Mouse (Mus musculus): ENCODE results near the gene Ptprq.

Gene Ptprq

DNA sequence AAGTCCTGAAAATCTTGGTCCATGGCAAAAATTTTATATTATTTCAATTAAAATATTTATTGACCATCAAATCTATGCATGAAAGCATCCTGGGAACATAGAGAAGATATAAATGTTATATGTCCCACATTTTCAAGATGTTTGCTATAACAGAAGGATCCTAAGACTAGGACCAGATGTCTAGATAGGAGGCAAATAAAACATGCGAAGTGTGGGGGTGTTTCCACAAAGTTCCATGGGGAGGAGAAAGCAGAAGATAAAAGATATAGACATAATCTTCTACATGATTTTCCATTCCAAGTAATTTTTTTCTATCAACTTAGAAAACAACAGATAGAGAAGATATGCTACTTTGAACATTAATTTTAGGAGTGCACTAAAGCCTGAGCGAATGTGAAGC lies 70.2 kb downstream of the Ptprq start:
- DNase-seq (ENCODE audit: low read depth, low spot score), result no peak

DNA sequence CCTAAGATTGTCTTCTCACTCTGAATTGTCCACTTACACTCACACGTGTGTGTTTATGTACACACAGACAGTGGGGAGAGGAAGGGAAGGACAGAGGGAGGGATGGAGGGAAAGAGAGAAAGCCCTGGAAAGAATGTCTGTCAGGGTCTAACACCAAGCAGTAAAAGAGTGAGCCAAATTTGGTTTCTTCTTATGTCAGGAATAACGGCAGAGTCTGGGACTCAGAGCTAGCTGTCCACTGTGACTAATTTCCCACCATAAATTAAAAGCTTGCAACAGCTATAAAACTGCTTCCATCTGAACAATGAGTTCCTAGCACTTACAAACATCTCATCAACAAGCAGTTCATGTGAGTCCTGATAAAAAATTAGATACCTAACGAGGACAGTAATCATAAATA lies 91.7 kb downstream of the Ptprq start:
- no peak for DNase-seq (ENCODE audit: low read depth, low spot score)

DNA sequence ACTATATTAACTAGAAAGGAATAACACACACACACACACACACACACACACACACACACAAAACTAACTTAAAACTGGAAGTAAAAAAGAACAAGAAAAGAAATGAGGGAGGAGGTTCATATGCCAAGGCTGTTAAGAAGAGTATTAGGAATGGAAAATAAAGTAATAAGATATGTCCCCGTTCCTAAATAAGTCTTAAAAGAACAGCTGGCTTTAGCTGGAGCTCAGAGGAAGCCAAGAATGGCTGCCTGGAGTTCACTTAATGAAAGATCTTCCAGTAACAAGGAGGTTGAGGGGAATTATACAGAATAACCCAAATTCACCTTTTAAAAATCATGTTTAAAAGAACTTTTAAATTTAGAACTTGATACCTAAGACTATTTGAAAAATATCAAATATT lies 93.2 kb downstream of the Ptprq start:
- DNase-seq (ENCODE audit: low read depth, low spot score), result no peak

DNA sequence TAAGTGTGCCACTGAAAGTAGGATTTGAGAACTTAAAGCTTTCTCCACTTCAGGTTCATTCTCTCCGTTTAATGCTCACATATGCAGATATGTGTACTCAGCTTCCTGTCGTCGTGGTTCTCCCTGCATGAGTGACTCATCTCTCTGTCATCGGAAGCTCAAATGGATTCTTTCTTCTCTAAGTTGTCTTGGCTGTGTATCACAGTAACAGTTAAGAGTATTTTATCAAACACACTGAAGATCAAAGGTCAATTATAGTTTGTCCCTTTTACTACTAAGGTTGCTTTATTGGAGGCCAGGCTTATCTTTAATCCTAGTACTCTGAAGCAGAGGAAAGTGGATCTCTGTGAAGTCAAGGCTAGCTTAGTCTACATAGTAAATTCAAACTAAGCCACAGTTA lies 95.6 kb downstream of the Ptprq start:
- no peak for DNase-seq (ENCODE audit: low read depth, low spot score)

DNA sequence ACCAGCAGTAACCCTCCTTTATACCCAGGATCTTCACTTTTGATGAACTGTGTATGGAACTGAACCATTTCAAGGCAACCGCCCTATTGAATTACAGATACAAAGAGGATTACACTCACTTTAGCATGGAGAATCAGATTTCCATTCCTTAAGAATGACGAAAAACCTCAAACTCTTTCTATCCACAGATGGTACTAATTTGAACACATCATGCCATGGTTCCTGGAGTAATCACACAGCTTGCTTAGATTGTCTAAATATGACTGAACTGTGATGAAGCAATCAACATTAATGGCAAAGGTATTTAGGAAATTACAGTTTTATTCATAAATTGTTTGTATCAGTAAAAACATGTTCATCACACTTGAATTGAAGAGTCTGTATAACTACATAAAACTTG lies 104.4 kb downstream of the Ptprq start:
- no peak for DNase-seq (ENCODE audit: low read depth, low spot score)

DNA sequence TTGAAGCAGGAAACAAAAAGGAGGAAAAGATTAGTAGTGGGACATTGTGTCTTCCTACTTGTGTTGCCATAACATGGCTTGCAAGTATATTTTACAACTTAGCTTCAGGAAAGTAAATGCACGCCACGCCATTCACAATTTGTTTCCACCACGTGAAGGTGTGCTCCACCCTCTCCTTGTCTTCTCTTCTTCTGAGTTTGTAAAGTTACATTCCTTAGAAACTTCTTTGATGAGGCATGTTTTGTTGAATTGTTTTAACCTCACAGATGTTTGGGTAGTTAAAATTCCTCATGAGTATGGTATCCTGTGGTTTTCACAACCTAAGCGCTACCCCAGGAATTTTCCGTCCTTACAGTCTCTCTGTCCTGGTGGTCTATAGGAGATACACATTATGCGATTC lies 118.5 kb downstream of the Ptprq start:
- no peak for DNase-seq (ENCODE audit: low read depth, low spot score)

DNA sequence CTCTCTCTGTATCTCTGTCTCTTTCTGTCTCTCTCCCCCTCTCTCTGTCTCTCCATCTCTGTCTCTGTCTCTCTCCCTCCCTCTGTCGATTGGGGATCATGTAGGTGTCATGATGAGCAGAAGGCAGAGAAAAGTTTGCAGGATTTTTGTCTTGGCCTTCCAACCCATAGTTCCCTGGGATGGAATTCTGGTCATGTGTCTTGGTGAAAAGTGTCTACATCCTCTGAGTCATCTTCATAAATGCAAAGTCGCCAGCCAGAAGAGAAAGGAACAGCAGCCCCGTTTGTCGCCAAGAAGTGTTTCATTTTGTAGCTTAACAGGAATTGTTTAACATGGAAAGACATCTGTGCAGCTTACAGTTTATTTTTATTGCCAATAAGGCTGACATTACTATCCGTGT lies 136.5 kb downstream of the Ptprq start:
- no peak for DNase-seq (ENCODE audit: low read depth, low spot score)

DNA sequence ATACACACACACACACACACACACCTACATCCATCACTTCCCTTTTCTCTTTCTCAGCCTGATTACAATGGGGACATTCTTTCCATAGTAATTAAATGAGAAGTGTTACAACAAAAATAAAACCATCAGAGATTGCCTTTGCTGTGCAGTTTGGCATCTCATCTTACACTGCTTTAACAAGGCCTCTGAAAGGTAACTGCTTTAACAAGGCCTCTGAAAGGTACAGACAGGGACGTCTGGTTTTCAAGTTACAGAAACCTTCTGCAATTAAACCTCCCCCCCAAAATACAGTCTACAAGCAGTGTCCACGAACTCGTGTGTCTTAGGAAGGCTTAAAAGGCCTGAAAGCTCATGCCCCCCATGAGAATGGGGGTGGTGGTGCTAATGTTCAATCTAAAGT lies 150.8 kb downstream of the Ptprq start:
- no peak for DNase-seq (ENCODE audit: low read depth, low spot score)

DNA sequence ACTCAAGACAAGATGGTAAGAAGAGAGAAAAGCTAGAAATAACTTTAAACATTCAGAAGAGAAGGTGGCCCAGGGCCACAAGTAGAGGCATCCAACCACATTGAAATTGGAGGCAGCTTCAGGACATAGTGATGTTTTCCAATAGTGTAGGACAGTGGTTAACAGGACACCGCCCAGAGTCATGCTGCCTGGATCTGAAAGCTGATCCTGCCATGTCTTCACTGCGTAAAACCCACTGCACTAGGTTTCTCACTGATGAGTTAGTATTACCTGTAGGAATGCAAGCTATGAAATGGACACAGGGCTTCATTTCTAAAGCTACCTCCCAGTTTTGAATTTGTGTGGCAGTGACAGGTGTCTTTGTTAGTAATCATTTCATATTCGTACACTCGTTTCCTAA lies 151.6 kb downstream of the Ptprq start:
- DNase-seq (ENCODE audit: low read depth, low spot score), result no peak

DNA sequence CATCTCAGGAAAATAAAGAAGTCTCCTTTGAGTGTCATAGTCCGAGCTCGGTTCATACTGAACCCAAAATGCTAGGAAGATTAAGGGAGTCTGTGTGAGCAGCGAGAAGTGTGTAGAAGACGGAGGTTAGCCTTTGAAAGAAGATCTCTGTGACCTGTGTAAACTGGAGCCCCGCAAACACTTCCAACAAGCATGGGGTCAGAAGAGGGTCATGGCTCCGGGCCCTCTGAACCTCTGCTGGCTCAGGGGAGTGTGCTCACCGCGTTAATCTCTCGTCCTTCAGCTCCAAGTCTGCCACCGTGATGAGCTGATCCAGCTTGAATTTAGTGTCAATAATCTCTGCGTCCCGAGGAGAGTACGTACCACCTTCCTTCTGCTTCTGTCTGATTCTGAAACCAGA lies 157.0 kb downstream of the Ptprq start:
- DNase-seq (ENCODE audit: low read depth, low spot score), result no peak

DNA sequence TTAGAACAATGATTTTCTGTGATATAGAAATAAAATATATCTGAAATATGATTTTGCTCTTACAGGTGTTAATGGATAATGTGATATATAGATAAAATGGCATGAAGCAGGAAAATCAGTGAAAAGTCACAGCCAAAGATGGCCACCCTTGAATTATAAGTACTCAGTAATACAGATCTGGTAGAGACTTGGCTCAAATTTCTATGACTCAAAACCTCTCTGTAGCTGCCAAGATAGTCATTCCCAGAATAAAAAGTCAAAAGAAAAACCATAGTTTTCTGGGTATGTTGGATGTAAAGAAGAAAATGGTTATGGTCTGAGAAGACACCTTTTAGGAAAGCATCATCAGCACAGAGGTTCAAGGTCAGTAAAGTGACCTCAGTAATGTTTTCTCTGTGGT lies 159.0 kb downstream of the Ptprq start:
- DNase-seq (ENCODE audit: low read depth, low spot score), result no peak

DNA sequence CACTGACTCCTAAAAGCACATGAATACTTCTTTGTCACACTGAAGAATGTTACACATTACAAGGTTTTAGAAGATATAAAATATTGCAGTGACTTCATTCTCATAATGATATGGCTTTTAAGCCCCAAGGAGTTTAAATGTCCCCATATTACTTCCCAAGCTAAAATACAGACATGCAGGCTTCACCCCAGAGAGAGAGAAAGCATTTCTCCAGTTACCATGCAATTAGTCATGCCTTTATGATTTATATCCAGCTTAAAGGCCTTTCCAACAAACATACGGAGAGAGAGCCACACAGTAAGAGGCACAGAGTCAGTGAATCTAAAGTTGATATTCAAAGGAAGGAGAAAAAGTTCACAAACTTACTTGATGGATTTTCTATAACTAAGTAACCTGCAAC lies 176.8 kb downstream of the Ptprq start:
- DNase-seq (ENCODE audit: low read depth, low spot score), result no peak

DNA sequence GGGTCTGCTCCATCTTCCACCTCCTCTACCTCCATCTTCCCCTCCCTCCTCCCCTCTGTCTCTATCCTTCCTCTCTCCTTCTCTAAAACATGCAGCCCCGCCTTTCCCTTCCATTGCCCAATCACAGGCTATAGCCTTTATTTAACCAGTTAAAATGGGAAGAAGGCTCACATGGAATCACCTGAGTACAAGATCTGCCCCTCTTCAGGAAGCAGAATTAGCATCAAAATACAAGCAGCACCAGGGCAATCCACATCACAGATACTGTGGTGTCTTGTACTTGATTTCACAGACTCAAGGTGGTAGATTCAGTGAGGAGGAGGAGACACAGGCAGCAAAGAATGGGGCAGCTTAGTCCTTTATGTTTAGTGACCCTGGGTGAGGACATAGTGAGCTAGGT lies 191.1 kb downstream of the Ptprq start:
- no peak for DNase-seq (ENCODE audit: low read depth, low spot score)

DNA sequence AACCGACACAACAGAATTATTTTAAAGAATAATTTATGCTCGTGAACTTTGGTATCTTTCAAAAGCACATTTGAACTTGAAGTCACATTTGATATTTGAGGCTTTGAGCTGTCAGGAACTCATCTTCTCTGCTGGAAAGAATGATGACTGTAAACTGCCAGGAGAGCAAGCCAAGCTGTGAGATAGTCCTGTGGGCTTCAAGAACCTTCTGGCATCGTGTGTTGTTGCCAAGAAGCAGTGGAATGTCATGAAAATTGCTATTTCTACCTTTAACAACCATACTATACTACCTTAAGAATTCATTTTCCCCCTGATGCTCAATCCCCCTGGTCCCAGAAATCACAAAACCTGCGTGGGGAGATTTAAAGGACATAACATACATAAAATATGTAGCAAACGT lies 200.6 kb downstream of the Ptprq start:
- no peak for DNase-seq (ENCODE audit: low read depth, low spot score)

DNA sequence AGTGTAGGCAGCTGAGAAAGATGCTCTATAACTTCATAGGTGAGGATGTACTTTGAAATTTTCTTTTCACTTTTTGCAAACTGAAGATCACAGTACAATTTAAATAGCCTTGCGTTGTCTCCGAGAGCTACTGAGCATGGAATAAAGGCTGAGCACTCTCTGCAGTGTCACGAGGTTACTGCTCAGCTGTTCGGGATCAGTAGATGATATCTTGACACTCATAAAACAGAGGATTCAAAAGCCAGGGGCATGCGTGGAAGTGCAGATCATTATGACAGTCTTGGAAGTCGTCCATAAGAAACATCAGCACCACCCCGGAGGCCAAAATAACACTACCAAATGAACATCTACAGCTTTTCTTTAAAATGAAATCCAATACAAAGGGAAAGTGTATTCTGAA lies 203.2 kb downstream of the Ptprq start:
- no peak for DNase-seq (ENCODE audit: low read depth, low spot score)

DNA sequence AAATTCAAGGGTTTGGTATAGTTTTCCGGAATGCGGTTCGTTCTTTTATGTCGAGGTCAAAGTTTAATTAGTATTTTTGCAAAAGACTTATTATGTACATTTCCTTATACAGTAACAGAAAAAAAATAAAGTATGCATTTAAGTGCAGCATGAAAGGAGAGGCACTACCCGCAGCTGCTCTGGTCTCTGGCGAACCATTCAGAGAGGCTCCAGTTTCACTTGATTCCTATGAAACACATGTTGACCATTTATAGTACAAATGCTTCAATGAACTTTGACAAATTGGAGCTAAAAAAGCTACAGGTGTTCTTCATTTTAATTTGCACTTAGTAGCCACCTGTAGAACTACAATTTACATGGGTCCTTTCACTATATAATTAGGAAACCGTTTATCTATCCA lies 205.1 kb downstream of the Ptprq start:
- DNase-seq (ENCODE audit: low read depth, low spot score), result no peak

DNA sequence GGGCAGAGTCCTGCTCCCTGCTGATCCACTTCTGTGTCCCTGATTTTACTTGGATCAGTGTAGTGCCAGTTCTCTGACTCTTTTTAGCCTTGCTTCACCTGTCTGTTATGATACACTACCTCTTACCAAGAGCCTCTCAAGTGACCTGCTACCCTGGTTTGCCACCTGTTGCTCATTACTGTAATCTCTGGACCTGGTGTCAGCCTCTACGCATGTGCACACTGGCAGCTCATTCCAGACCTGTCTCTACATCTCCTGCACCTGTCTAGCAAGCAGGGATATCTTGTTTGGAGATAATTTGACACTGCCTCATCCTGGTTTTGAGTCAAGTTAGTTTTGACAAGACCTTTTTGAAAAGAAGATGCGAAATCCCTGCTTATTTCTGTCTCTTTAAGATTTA lies 213.5 kb downstream of the Ptprq start:
- DNase-seq (ENCODE audit: low read depth, low spot score), result no peak

DNA sequence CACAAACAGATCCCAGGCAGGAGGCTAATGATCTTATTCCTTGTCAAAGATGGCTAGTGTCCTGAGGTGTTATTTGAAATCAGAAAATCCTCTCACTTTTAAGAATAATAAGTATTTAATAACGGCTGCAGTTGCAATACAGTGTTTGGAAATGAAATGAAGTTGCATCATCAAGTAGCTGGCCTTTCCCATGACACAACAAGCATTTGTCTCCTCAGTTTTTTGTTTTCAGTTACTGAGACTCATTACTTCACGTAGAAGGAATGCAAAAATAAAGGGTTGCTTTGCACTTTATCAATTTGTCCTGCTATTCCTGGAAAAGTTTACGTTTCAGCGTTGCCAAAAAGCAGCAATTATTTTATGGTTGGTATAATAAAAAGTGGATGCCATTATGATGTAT lies 216.4 kb downstream of the Ptprq start:
- DNase-seq (ENCODE audit: low read depth, low spot score), result no peak

DNA sequence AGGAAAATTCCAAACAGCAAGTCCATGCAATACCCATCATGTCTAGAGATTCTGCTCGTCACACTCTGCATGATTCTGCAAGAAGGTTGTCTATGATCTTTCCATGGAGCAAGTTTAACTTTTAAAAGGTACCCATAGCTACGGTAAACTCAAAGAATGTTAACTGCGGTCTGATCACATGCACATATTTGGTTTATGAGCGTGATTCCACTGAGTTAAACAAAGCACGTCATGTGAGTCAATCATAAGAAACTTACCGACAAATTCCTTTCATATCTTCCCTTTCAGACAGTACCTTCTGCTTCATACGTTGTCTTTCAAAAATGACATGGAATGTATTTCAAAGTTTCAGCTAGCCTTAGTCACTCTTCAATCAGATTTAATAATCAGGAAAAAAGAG lies 217.7 kb downstream of the Ptprq start:
- no peak for DNase-seq (ENCODE audit: low read depth, low spot score)

DNA sequence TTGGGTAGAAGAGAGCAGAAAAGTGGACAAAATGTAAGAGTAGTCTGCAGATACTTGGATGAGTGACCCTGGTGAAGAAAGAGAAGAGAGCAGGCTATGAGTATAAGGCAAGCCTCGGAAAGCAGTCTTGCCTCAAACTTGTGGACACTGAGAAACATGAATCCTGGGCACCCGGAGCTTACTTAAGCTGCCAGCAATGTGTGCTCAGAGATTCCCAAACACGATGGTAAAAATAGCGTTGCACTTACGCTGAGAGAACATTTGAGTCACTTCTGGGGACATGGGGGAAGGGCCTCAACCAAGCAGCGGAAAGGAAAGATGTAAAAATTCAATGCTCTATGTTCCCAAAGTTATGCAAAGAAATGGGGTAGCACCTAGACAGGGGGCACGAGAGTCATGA lies 220.2 kb downstream of the Ptprq start:
- DNase-seq (ENCODE audit: low read depth, low spot score), result no peak

DNA sequence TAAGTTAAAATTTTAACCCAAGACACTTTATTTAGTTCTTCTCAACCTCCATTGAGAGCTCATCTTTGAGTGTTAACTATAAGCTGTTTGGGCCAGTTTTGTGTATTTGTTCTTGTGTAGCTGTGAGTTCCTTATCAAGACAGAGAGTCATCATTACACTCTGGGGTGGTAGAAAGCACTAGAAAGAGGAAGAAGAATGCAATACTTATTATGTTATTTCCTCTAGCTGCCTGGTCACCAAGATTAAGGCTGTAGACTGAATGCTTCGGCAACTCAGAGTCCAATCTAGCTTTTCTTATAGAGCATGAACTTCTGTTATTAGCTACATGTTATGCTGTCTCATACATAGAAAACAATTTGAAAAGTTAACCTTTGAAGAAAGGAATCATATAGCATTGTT lies 223.4 kb downstream of the Ptprq start:
- DNase-seq (ENCODE audit: low read depth, low spot score), result no peak

DNA sequence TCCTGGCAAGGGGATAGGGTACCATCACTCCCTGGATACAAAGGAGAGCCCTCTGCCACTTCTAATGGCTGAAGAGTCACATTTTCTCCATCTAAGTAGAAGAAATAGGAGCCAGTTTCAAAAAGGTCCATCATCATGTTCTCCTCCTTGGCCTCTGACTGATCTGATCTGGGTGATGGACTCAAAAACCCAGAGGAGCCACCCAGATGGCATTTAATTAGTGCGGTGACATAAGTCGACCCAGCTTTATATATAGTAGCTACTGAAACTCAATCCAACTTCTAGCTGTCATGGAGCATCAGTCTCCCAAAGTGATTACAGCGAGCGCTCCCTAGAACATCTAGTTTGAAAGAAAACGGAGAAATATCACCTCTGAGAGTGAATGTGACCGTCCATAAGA lies 225.3 kb downstream of the Ptprq start, which contains the start of gene Myf6:
TSS of gene Myf6 (minus strand) at position 170 of the 400 bp plus-strand sequence.
- no peak for DNase-seq (ENCODE audit: low read depth, low spot score)

DNA sequence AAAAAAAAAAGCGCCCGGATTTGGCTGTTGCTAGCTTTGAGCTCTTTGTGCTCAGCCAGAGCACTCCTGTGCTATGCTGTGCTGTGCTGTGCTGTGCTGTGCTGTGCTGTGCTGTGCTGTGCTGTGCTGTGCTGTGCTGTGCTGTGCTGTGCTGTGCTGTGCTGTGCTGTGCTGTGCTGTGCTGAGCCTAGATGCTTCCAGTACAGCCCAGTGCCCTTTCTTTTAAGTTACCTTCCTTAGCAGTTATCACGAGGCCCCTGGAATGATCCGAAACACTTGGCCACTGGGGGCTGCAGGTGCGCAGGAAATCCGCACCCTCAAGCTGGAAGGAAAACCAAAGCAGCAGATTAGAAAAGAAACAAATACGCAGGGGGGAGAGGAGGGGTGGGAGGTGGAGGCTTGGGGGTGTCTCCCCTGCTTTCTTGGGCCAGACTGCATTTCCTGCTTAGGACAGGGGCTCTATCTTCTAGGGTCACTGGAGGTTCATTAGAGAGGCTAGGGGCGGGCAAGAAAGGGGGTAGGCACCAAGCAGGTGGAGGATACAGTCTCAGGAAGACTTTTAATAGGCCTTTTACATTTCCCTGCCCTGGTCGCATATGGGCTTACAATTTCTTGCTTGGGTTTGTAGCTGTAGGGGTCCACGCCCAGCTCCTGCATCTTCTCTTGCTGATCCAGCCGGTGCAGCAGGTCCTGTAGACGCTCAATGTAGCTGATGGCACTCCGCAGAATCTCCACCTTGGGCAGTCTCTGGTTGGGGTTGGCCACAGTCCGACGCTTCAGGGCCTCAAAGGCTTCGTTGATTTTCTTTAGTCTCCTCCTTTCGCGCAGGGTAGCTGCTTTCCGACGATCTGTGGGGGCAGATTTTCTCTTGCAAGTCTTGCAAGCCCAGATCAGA lies 226.0 kb downstream of the Ptprq start:
- no peak for DNase-seq (ENCODE audit: low read depth, low spot score)
